Mouse (Mus musculus) urinary bladder, postnatal 25 days (tissue): ENCODE results near the gene Crx.
"Not testable (repeated sequence)": the region's sequence is repeated elsewhere in the genome, so short reads cannot be mapped to it uniquely, and the experiment has no call there.

Source experiments
- DNase-seq: peaks from one replicate; pipeline ENCODE4 v3.0.0; 2022; ENCODE audit warnings: low spot score

Gene Crx

DNA sequence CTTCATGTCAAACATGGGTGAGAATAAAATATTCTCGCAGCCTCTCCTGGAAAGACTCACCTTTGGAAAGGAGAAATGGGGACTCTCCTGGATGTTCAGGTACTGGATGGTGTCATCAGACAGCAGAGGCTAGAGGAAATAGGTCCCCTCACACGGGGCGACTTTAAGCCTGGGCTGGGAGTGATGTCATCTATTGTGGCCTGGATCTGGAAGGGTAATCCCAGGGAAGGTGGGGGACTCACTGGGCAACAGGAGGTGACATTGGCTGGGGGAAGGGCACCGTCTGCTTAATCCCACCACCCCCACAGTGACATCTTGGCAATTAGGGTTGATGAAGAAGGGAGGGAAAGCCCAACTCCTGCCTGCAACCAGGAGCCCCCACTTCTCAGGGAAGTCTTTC, at the start of gene Crx:
Gene Crx, minus strand, starts transcription at position 213 of the 400 bp plus-strand sequence.
- DNase-seq: no peak

DNA sequence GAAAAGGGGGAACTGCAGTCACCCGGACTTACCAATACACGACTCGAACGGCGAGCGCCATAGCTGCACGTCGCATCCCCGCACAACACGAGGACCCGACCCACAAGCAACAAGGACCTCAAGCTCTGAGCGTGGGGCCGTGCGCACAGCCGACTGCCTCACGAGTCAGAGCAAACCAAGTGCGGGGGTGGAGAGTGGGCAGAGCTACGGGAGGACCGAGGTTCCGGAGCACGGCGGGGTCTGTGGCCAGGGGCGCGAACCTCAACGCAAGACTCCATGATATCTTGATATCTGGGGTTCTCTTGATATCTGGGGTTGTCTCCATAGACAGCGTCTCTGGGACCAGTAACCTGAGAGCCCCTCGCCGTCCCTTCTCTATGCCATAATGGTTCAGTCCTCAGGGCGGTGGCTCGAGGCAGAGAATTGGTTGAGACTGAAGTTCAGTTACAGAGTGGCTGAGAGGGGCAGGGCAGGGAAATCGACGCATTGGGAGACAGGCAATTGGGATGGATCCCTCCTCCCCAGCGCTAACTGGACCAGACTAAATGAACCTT, 42.5 kb upstream of the Crx start, which contains the start of gene Selenow:
Gene Selenow, minus strand, starts transcription at position 183 of the 554 bp plus-strand sequence.
- DNase-seq: peak; percentile 88

DNA sequence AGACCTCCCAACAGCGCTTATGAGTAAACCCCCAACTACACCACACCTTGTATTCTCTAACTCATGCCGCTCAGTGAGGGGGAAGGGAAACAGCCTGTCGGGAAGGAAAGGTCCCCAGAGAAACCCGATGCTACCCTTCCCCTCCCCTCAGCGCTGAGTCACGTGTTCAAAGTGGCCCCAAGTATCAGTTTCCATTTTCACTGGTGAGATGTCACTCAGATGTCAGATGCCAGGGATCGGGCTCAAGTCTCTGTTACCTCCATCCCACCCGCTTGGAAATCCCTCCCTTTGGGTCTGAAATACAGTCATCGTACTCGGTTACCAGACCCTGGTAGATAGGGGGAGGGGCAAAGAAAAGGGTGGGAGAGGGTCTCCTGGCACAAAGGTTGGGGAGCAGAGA, 42.0 kb upstream of the Crx start:
- no peak for DNase-seq

- no peak for DNase-seq
Observed at GRCm38 (mm10) chr7:15920645-15921190, 41.0 kb upstream of the Crx start.

- DNase-seq: no peak
Observed at GRCm38 (mm10) chr7:15919947-15920346, 40.2 kb upstream of the Crx start.

GRCm38 (mm10) chr7:15918371-15918770, 38.6 kb upstream of the Crx start:
- DNase-seq: no peak

DNA sequence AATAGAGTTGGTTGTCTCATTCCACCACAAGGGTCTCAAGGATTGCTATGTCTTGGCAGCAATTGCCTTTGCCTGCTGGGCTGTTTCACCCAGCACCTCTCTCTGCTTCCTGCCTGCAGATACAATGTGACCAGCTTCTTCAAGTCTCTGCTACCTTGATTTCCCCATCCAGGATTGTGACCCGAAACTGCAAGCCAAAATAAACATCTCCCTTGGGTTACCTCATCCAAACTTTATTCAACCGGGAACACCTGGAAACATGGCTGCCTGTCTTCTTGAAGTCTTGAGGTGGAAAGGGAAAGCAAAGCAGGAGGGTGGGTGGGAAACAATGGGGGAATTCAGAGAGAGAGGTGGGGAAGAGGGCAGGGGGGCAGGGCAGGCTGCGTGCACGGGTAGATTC, 37.2 kb upstream of the Crx start:
- no peak for DNase-seq

GRCm38 (mm10) chr7:15916134-15916723, 36.5 kb upstream of the Crx start:
- no peak for DNase-seq

DNA sequence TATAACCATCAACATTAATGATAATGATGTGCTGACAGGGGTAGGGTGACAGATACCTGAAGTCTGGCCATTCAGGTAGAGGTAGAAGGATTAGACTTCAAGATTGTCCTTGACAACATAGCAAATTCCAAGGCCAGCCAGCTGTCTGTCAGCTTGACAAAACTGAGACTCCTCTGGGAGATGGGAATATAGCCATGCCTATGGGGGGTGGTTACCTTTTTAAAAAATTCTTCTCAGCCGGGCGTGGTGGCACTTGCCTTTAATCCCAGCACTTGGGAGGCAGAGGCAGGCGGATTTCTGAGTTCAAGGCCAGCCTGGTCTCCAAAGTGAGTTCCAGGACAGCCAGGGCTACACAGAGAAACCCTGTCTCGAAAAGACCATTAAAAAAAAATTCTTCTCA, 35.9 kb upstream of the Crx start:
- not testable (repeated sequence) for DNase-seq

DNA sequence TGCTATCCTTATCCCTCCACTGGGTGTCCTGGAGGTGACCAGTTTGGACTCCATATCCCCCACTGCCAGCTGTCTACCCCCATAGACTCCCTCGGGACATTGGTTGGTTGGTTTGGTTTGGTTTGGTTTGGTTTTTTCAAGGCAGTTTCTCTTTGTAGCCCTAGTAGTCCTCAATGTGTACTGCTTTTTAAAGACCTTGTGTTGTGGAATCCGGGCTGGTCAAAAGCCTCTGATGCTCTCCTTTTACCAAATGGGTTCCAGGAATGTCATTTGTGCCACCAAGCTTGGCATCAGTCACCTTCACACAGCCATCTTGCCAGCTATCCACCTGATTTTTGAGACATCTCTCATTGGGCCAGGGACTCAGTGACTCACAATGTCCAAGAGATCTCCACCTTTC, 35.0 kb upstream of the Crx start:
- no peak for DNase-seq

- DNase-seq: peak; percentile 40
Observed at GRCm38 (mm10) chr7:15914252-15914651, 34.5 kb upstream of the Crx start.

- DNase-seq: peak; percentile 76
Observed at GRCm38 (mm10) chr7:15912183-15912582, 32.4 kb upstream of the Crx start.

DNA sequence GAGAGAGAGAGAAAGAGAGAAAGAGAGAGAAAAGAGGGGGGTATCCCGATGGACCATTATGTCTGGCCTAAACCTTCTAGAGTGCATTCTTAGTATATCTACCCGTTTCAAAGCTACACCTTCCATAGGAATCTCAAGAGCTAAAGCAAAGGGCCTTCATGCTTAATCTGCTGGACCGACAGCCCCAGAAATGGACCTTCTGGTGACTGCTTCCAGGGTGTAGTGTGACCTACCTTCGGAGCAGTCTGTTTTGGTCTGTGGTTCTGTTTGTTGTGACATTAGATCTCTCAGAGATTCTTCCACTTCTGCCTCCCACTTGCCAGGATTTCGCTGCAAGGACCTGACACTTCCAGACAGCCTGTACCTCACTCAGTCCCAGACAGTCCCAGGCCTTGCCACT, 30.8 kb upstream of the Crx start:
- no peak for DNase-seq

GRCm38 (mm10) chr7:15907971-15908590, 28.3 kb upstream of the Crx start:
- DNase-seq: no peak

- no peak for DNase-seq
Observed at GRCm38 (mm10) chr7:15906602-15907001, 26.8 kb upstream of the Crx start.

DNA sequence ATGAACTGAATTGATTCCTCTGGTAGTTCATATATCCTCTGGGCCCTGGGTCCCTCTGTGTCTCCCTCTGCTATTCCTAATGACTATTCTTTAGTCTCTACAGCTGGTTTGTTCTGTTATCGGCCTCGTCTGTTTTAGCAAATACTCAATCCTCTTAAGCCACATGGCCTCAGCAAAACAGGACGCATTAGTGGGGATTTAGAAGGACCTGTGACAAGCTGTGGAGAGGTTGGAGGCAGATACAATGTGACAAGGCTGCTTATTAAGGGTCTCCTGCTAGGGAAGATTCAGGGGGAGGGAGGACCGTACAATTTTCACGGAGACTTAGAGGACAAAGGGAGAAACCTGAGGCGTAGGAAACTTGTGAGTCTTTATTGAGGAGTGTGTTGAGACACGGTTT, 26.1 kb upstream of the Crx start:
- DNase-seq: no peak

- DNase-seq: no peak
Observed at GRCm38 (mm10) chr7:15901366-15902048, 21.7 kb upstream of the Crx start.

DNA sequence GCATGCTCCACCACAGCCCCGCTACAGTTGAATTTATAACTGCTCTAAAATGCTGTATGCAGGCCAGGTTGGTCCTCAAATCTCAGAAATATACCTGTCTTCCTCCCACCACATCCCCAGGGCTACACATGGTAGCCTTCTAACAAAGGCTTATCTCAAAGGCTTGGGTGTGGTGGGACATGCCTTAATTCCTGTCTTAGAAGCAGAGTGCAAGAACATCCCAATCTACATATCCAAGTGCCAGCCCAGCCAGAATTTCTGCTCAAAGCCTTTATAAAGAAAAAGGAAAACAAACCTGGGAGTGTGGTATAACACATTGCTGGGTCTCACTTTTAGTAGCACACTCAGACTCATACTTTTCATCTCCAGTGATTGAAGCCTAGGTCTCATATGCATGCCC, 14.5 kb upstream of the Crx start:
- DNase-seq: no peak

DNA sequence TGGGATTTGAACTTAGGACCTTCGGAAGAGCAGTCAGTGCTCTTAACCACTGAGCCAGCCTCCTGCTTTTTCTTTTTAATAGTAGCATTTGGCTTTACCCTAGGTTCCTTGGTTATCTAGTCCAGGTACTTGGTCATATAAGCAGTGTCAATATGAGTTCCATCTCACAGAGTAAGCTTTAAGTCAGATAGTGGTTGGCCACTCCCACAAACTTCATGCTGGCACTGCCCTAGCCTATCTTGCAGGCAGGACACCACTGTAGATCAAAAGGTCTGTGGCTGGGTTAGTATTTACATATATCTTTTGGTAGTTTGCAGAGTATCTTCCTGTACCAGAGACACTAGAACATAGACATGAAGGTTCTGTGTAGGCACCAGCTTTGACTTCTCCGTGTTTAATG, 4.4 kb upstream of the Crx start:
- DNase-seq: no peak

GRCm38 (mm10) chr7:15882317-15882716, 2.5 kb upstream of the Crx start, which contains the start of gene Crxos:
Crxos (plus strand) TSS chr7:15882617.
- no peak for DNase-seq

- no peak for DNase-seq
Observed at GRCm38 (mm10) chr7:15881831-15882230, 2.1 kb upstream of the Crx start.

GRCm38 (mm10) chr7:15881388-15881787, 1.6 kb upstream of the Crx start:
- no peak for DNase-seq

DNA sequence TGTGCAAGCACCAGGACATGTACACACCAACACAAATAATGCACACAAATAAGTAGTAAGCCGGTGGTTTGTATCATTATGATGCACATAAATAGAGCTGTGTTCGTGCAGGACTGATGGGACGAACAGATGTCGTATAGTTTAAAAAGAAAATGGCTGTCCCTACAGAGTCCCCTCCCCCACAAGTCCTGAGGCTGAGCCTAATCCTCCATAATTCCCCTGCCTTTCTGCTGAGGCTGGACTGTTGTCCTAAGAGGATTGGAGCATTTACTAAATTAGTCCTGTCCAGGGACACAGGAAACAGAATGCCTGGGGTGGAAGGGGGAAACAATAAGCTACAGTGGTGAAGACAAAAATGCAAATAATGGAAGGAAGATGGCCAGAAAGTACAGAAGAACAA, 15.7 kb downstream of the Crx start:
- DNase-seq: no peak
